Mouse (Mus musculus) olfactory bulb, adult 2 months (tissue): Measurements from ENCODE around the gene Fgf8.

Source experiments
- CTCF ChIP-seq: fragments of 200-500 bp; IDR thresholded peaks from 2 replicates; pipeline ENCODE4 v1.5.1; 2012; ENCODE audit warnings: low read depth, mild to moderate bottlenecking, low read length, moderate library complexity; ENCODE audit not compliant: insufficient read depth
- POLR2A ChIP-seq: fragments of 200-500 bp; IDR thresholded peaks from 2 replicates; pipeline ENCODE4 v1.6.1; 2012; ENCODE audit warnings: mild to moderate bottlenecking, low read depth, low read length, moderate library complexity; ENCODE audit not compliant: insufficient read depth

- TF ChIP-seq CTCF = no peak
- TF ChIP-seq POLR2A = no peak
Observed at GRCm38 (mm10) chr19:45738521-45738920, 4.2 kb downstream of the Fgf8 start.
